Mouse (Mus musculus): ENCODE results near the gene Zfp429. TPM values are rescaled to one million over a fixed set of nuclear protein-coding genes. Genes with fewer than 3 reads are reported as not detected.
"Not testable (repeated sequence)": the region's sequence is repeated elsewhere in the genome, so short reads cannot be mapped to it uniquely, and the experiment has no call there.

The Zfp429 gene
- total RNA-seq, 1 experiment: 4.3 TPM

GRCm38 (mm10) chr13:67375050-67375911 lies 24.3 kb downstream of the Zfp429 start, which contains the start of the genes Gm28041 and Zfp456:
Gm28041 (minus strand) TSS chr13:67375733.
Zfp456 (minus strand) TSS chr13:67375810.
- H3K4me3 ChIP-seq (ENCODE audit: insufficient read depth in 1 of 2, low read depth in 1 of 2, low read length in 2 of 2, poor library complexity in 1 of 2, severe bottlenecking in 1 of 2): peak within 1 kb of the TSS; percentile 68 to 71
- TF ChIP-seq HCFC1 (IDR thresholded peaks at IDR 0.05; ENCODE audit: borderline replicate concordance, insufficient read depth, low read length): peak; percentile 79; the same call in 1 of the 2 replicates
- not testable (repeated sequence) for H3K4me1 ChIP-seq (ENCODE audit: control insufficient read depth in 2 of 2, insufficient read depth in 2 of 2, low read length in 2 of 2, poor library complexity in 1 of 2); H3K36me3 ChIP-seq (ENCODE audit: control insufficient read depth, insufficient read depth, low read length, poor library complexity, severe bottlenecking); H3K9me3 ChIP-seq (ENCODE audit: control insufficient read depth, insufficient read depth, low read depth, low read length); H3K27ac ChIP-seq (ENCODE audit: insufficient read depth, low read depth, low read length, poor library complexity, severe bottlenecking)
- peak; percentile 40 for DNase-seq (ENCODE audit: low read depth, low spot score)
- in situ Hi-C loops (cut with MboI; ENCODE audit: low sequenced_read_pairs in 2 of 2, unreplicated experiment in 2 of 2): loop anchor here (10.0 to 25.0 kb wide), 2 partner anchors 210 to 213 kb away; partner anchors contain the start of gene Rsl1 (in 1 of the 2)
- peak within 1 kb of the TSS; percentile 66 for H3K9ac ChIP-seq (ENCODE audit: insufficient read depth, low read depth, low read length, poor library complexity, severe bottlenecking)

- Histone ChIP-seq H3K36me3 (ENCODE audit: control insufficient read depth, insufficient read depth, low read length, poor library complexity, severe bottlenecking) (no peaks in the 10 kb centered on the region), H3K9ac (ENCODE audit: insufficient read depth, low read depth, low read length, poor library complexity, severe bottlenecking) (peak within 1 kb of the TSS; percentile 69), H3K4me3 (ENCODE audit: insufficient read depth in 1 of 2, low read depth in 1 of 2, low read length in 2 of 2, poor library complexity in 1 of 2, severe bottlenecking in 1 of 2) (peak within 1 kb of the TSS; percentile 75 to 82), H3K9me3 (ENCODE audit: control insufficient read depth, insufficient read depth, low read depth, low read length) (no peaks in the 10 kb centered on the region), H3K4me1 (ENCODE audit: control insufficient read depth in 2 of 2, insufficient read depth in 2 of 2, low read length in 2 of 2, poor library complexity in 1 of 2) (no peaks in the 10 kb centered on the region), H3K27ac (ENCODE audit: insufficient read depth, low read depth, low read length, poor library complexity, severe bottlenecking) (no peak within 1 kb of the TSS)
- in situ Hi-C loops (cut with MboI; ENCODE audit: low sequenced_read_pairs in 2 of 2, unreplicated experiment in 2 of 2): no loop called here
- TF ChIP-seq MAFK (IDR thresholded peaks at IDR 0.05; ENCODE audit: insufficient read depth, low read depth, low read length): no peak
- TF ChIP-seq HCFC1 (IDR thresholded peaks at IDR 0.05; ENCODE audit: borderline replicate concordance, insufficient read depth, low read length): peak; percentile 91
- DNase-seq (ENCODE audit: low read depth, low spot score): peak; percentile 68
Observed at GRCm38 (mm10) chr13:67360131-67360744, 39.4 kb downstream of the Zfp429 start, which contains the start of the genes Gm28044 and Zfp953. Gm28044 (minus strand) TSS chr13:67360536. Zfp953 (minus strand) TSS chr13:67360605.

GRCm38 (mm10) chr13:67351854-67352253 lies 47.8 kb downstream of the Zfp429 start:
- TF ChIP-seq ZNF384 (IDR thresholded peaks at IDR 0.05; ENCODE audit: low read depth, low read length) (no peak), MAFK (IDR thresholded peaks at IDR 0.05; ENCODE audit: insufficient read depth, low read depth, low read length) (no peak), CHD2 (IDR thresholded peaks at IDR 0.05; ENCODE audit: low read depth, low read length) (no peak), HCFC1 (IDR thresholded peaks at IDR 0.05; ENCODE audit: borderline replicate concordance, insufficient read depth, low read length) (no peak), ZC3H11A (IDR thresholded peaks at IDR 0.05; ENCODE audit: borderline replicate concordance, low read depth, low read length) (no peak)
- no peak overlapping the region for H3K9ac ChIP-seq (ENCODE audit: insufficient read depth, low read depth, low read length, poor library complexity, severe bottlenecking)
- in situ Hi-C loops (cut with MboI; ENCODE audit: low sequenced_read_pairs in 2 of 2, unreplicated experiment in 2 of 2): no loop called here
- H3K36me3 ChIP-seq (ENCODE audit: control insufficient read depth, insufficient read depth, low read length, poor library complexity, severe bottlenecking): no peaks in the 10 kb centered on the region
- no peak for DNase-seq (ENCODE audit: low read depth, low spot score)
- H3K4me1 ChIP-seq (ENCODE audit: control insufficient read depth in 2 of 2, insufficient read depth in 2 of 2, low read length in 2 of 2, poor library complexity in 1 of 2): no peaks in the 10 kb centered on the region
- H3K27ac ChIP-seq (ENCODE audit: insufficient read depth, low read depth, low read length, poor library complexity, severe bottlenecking): no peak overlapping the region
- no peak overlapping the region for H3K4me3 ChIP-seq (ENCODE audit: insufficient read depth in 1 of 2, low read depth in 1 of 2, low read length in 2 of 2, poor library complexity in 1 of 2, severe bottlenecking in 1 of 2)
- no peaks in the 10 kb centered on the region for H3K9me3 ChIP-seq (ENCODE audit: control insufficient read depth, insufficient read depth, low read depth, low read length)

GRCm38 (mm10) chr13:67343422-67343821 lies 56.2 kb downstream of the Zfp429 start:
- Histone ChIP-seq H3K9ac (ENCODE audit: insufficient read depth, low read depth, low read length, poor library complexity, severe bottlenecking) (no peak overlapping the region), H3K4me3 (ENCODE audit: insufficient read depth in 1 of 2, low read depth in 1 of 2, low read length in 2 of 2, poor library complexity in 1 of 2, severe bottlenecking in 1 of 2) (no peak overlapping the region), H3K27ac (ENCODE audit: insufficient read depth, low read depth, low read length, poor library complexity, severe bottlenecking) (no peak overlapping the region), H3K36me3 (ENCODE audit: control insufficient read depth, insufficient read depth, low read length, poor library complexity, severe bottlenecking) (no peaks in the 10 kb centered on the region), H3K9me3 (ENCODE audit: control insufficient read depth, insufficient read depth, low read depth, low read length) (no peaks in the 10 kb centered on the region), H3K4me1 (ENCODE audit: control insufficient read depth in 2 of 2, insufficient read depth in 2 of 2, low read length in 2 of 2, poor library complexity in 1 of 2) (no peaks in the 10 kb centered on the region)
- in situ Hi-C loops (cut with MboI; ENCODE audit: low sequenced_read_pairs in 2 of 2, unreplicated experiment in 2 of 2): no loop called here
- DNase-seq (ENCODE audit: low read depth, low spot score): no peak
- no peak for TF ChIP-seq HCFC1 (IDR thresholded peaks at IDR 0.05; ENCODE audit: borderline replicate concordance, insufficient read depth, low read length)
- no peak for TF ChIP-seq MAFK (IDR thresholded peaks at IDR 0.05; ENCODE audit: insufficient read depth, low read depth, low read length)
- TF ChIP-seq ZC3H11A (IDR thresholded peaks at IDR 0.05; ENCODE audit: borderline replicate concordance, low read depth, low read length): no peak
- no peak for TF ChIP-seq CHD2 (IDR thresholded peaks at IDR 0.05; ENCODE audit: low read depth, low read length)
- no peak for TF ChIP-seq ZNF384 (IDR thresholded peaks at IDR 0.05; ENCODE audit: low read depth, low read length)

Other genes with a start within 250 kb of the Zfp429 start
- 2.9 and 3.5 TPM in 2 replicates for gene Rsl1, start 226.6 kb downstream of the Zfp429 start, total RNA-seq (2012; rRNA removed)
- gene Zfp455, start 205.3 kb downstream of the Zfp429 start, total RNA-seq (2012; rRNA removed): 0.45 and 0.58 TPM in 2 replicates
- 1.4 TPM in 2 replicates for gene Zfp458, start 121.4 kb downstream of the Zfp429 start, total RNA-seq (2012; rRNA removed)
- gene Zfp457, start 93.3 kb downstream of the Zfp429 start, total RNA-seq (2012; rRNA removed): 1.2 TPM in 2 replicates
- gene Zfp595, start 67.2 kb downstream of the Zfp429 start, total RNA-seq (2012; rRNA removed): 3.5 and 4.3 TPM in 2 replicates
- not detected in 2 replicates for gene Gm28044, start 39.3 kb downstream of the Zfp429 start, total RNA-seq (2012; rRNA removed)
- gene Zfp953, start 39.2 kb downstream of the Zfp429 start, total RNA-seq (2012; rRNA removed): 6.1 and 6.9 TPM in 2 replicates
- gene Gm28041, start 24.1 kb downstream of the Zfp429 start, total RNA-seq (2012; rRNA removed): 0.74 and 0.80 TPM in 2 replicates
- gene Zfp456, start 24.0 kb downstream of the Zfp429 start, total RNA-seq (2012; rRNA removed): 1.9 and 2.3 TPM in 2 replicates
- gene Zfp459, start 21.6 kb upstream of the Zfp429 start, total RNA-seq (2012; rRNA removed): 15.7 and 25.5 TPM in 2 replicates
- gene Zfp874a, start 51.8 kb upstream of the Zfp429 start, total RNA-seq (2012; rRNA removed): 11.5 and 16.8 TPM in 2 replicates
- gene Zfp874b, start 84.4 kb upstream of the Zfp429 start, total RNA-seq (2012; rRNA removed): 6.3 and 12.1 TPM in 2 replicates
- 4.2 and 5.4 TPM in 2 replicates for gene Zfp58, start 100.7 kb upstream of the Zfp429 start, total RNA-seq (2012; rRNA removed)
- gene Gm26965, start 126.3 kb upstream of the Zfp429 start, total RNA-seq (2012; rRNA removed): 0.18 TPM in 1 of 2 replicates, not detected in the other
- 12.6 and 14.6 TPM in 2 replicates for gene Zfp87, start 126.4 kb upstream of the Zfp429 start, total RNA-seq (2012; rRNA removed)
- gene Zfp748, start 154.0 kb upstream of the Zfp429 start, total RNA-seq (2012; rRNA removed): 7.1 and 8.7 TPM in 2 replicates
- 23.2 and 25.1 TPM in 2 replicates for gene Zfp729b, start 209.9 kb upstream of the Zfp429 start, total RNA-seq (2012; rRNA removed)
- gene Gm49345, start 237.9 kb upstream of the Zfp429 start, total RNA-seq (2012; rRNA removed): 4.2 and 7.7 TPM in 2 replicates
- 6.4 and 6.8 TPM in 2 replicates for gene Zfp729a, start 238.0 kb upstream of the Zfp429 start, total RNA-seq (2012; rRNA removed)

Data from ES-E14 (cell line).